Mouse (Mus musculus) adrenal gland, postnatal 25 days (tissue): ENCODE data around the gene Bgn. TPM values are rescaled to one million over a fixed set of nuclear protein-coding genes. Genes with fewer than 3 reads are reported as not detected.

Experiments used
- DNase-seq: peaks from one replicate; pipeline ENCODE4 v3.0.0; 2021; ENCODE audit warnings: mixed read lengths
- long read RNA-seq: library from polyadenylated mRNA; stranded (forward); transcript quantifications from one replicate; pipeline ENCODE4 v2.0.0, GENCODE M21; 2021
- total RNA-seq: library from RNA; stranded (reverse); gene quantifications from 2 replicates; pipeline ENCODE4 v1.2.3, GENCODE M21; 2021

Gene Bgn
- 185 and 205 TPM in 2 replicates for total RNA-seq
- long read RNA-seq, transcript Bgn-201 (8 exons, 2,419 nt), result major isoform, 27 of 43 reads
- long read RNA-seq, partial matches to known transcripts, result 15 of 43 reads
- long read RNA-seq, other reads (novel, unspliced or antisense), result 1 of 43 reads

DNA sequence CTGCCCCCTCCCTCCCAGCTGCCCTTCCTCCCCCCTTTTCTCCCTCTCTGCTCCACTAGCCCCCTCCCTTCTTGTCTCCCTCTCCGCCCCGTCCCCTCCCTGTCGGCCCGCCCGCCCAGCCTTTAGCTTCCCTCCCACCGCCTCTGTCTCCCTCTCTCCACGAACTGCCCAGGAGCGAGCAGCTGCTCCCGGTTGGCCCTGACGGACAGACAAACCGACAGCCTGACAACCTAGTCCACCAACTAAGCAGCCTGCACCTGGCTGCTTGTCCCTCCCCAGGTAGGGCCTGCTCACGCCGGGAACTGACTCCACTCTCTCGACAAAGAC lies at the start of gene Bgn:
TSS of gene Bgn (plus strand) at position 119 of the 327 bp plus-strand sequence.
- no peak for DNase-seq

DNA sequence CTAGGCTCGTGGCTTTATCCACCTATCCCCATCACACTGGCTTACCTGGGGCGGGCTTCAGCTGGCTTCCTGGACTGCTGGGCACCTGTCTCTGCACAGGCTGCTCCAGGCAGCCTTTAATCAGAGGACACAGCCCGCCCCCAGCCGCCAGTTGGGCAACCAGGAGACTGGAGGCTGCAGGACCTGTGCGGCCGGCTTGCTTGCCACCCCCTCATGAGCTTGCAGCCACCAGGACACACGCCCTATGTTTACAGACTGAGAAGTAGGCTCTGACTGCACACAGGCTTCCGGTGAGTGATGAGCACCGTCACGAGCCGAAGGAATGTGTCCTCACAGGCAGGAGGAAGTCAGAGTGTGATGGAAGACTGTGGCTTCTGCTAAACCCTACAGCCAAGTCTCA lies 48.1 kb upstream of the Bgn start, which contains the start of gene Trex2:
TSS of gene Trex2 (minus strand) at position 93 of the 400 bp plus-strand sequence.
- DNase-seq, result no peak

DNA sequence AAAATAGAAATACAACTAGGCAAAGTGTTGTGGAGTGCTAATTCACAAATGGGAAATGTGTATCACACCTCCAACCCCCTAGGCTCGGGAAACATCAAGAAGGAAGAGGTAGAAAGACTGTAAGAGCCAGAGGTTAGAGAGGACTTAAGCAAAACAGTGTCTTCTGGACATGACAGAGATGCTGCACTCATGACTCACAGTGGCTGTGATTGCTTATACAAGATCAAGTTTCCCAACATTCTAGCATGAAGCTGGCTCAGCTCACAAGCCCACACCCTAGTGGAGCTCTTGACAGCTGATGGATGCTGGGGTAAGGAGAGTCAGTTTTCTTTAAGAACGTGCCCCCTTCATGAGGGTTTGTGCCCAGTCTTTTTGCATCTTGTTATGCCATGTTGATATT lies 42.0 kb upstream of the Bgn start:
- no peak for DNase-seq

DNA sequence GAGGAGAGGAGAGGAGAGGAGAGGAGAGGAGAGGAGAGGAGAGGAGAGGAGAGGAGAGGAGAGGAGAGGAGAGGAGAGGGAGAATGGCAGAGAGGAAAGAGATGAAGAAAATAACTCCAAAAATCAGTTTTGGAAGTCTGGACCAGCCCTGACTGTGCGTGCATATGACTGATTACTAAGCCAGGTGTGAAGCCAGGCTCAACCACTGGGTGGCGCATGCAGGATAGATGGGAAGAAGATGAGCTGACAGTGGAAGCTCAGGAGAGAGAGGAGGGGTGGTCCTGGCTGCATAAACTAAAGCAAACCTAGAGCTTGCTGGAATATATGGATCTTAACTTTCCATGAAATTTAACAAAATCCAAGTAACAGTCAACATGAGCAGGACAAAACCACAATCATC lies 31.5 kb upstream of the Bgn start:
- peak; percentile 69 for DNase-seq

DNA sequence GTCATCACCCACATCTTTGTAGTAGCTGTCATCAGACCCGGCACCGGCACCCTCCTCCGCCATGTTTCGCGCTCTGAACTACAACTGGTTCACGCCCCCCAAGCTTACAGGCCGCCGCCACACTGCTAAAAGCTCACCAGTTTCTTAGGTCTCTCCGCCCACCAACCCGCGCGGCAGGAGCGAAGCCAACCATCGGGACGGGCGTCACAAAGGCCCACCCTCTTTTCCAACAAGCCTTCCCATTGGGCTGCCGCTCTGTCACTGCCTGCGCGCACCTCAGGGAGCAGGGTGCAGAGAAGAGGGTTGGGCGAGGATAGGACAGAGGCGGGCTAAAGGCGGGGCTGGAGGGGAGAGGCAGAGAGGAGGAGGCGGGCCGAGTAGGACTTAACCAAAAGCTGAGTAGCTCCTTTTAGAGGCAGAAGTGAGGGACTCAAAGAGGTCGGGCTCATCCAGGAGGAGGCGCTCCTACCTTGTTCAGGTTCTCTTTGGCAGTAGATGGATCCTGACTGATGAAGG lies 24.5 kb upstream of the Bgn start, which contains the start of gene Haus7:
TSS of gene Haus7 (minus strand) at position 168 of the 516 bp plus-strand sequence.
- DNase-seq, result peak; percentile 87

DNA sequence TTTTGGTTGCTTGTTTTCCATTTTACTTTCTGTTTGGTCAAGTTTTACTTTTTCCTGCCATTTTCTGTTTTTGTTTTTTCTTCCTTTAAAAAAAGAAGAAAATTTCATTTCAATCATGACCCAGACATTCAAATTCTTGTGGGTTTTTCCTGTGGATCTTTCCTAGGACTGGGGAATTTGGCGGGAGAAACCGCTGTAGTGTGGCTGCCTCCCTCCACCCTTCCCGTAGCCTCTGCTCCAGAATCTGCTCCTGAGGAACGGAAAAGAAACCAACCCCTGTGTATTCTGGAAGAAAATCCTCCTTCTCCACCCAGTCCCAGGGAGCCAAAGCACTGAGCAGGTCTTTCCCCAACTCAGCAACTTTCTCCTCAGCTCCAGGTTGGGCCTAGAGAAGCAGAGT lies 22.6 kb upstream of the Bgn start:
- DNase-seq, result no peak

DNA sequence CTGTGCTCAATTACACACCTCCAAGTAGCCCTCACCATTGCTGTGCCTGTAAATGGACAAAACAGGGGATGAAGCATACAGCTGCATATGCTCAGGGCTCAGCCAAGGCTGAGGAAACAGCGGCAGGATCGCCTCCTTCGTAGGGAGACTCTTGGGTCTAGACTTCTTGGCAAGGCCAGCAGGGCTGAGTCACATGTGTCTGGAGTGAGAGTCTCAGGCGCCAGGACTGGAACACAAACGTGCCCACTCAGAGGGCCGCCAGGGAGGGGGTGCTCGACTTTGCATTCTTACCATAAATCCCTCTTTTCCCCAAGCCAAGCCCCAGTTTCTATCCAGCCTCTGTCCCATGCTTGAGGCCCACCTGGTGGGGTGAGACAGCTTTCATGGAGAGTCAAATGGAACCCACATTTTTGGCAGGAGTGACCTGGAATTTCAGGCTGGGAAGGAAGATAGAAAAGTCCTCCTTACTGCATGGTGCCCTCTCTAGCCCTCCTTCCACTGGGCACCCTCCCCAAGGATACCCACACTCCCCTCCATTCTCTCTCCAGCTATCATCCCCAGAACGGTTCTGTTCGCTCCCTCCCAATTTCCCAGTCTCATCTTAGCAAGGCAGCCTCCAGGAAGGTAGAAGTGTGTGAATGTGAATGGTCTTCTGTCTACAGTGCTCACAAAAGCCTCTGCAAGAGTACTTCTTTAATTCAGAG lies 17.8 kb upstream of the Bgn start:
- peak; percentile 39 for DNase-seq

DNA sequence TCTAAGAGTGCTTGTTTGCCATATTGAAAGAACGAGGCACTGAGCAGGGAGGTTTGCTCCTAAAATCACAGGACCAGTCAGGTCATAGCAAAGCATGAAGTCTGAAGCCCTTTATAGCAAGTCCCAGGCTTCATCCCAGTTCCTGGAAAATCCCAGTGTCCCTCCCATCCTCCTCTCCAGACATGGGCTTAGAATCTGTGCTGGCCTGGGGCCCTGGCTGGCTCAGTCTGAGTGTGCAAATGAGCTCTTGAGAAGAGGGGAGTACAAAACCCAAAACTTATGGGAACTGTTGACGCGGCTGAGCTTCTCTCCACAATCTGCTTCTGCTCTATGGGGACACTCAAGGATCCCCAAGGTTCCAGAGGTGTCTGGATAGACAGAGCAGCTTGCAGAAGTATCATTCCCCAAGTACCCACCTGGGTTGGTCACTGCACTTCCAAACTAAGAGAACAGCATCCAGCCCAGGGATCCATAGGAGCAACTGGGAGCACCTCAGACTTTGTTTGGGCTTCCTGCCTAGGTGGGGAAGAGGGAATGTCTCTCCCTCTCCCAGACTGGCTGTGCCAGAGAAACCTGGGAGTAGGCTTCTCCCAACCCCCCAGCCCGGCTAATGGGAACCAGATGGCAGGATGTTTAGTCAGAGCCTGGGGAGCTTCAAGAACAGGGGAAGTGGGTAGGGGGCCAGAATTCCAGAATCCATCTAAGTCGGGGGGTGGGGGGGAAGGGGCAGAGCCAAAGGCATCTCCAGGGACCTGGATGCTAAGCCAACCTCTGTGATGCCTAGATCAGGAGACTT lies 15.8 kb upstream of the Bgn start:
- DNase-seq, result no peak

DNA sequence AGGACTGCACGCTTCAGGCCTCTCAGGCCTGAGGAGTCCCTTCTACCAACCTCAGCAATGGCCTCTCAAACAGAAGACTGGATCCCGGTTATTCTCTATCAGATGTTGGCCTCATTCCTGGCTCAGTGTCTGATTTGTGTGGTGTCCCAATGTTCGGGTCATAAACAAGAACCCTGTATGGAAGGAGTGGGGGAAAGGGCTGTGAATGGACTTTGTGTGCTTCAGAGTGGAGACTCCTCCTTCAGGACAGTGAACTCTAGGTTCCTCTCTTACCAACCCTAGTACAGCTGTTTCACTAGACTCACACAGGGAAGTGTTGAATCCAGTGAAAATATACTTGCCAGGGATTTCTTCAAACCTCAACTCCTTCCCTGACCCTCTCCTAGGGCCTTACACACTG lies 15.1 kb upstream of the Bgn start:
- DNase-seq, result no peak

DNA sequence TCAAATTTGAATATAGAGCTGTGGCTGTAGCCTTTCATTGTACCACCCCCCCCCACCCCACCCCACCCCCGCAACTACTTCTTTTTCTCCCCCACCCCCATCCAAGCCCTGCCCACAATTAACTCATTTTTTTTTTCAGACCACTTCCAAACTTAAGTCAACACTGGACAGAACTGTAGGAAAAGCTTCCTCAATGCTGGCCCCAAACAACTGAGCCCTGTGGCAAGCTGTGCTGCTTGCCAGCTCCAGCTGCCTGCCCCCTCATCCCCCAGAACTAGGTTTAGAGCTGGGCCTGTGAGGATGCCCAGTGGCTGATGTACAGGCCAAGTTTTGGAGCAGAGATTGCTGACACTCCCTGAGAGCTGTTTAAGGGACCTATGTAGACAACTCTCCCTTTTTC lies 14.7 kb upstream of the Bgn start:
- DNase-seq, result no peak

DNA sequence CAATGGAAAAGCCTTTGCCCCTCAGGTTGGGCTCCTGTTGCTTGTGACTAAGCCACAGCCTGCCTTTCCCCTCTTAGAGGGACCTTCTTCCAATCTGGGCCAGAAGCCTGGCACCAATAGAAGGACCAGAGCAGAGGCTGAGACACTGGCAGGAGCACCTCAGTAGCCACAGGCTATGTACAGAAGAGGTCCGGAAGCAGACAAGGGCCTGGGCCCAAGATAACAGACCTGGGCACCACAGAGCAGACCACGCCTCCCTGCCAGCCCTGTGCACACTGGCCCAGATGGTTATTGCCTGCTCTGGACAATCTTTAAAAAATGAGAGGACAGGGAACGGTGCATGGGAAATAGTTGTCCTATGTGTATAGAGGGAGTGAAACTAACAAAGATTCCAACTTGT lies 11.6 kb upstream of the Bgn start:
- no peak for DNase-seq

DNA sequence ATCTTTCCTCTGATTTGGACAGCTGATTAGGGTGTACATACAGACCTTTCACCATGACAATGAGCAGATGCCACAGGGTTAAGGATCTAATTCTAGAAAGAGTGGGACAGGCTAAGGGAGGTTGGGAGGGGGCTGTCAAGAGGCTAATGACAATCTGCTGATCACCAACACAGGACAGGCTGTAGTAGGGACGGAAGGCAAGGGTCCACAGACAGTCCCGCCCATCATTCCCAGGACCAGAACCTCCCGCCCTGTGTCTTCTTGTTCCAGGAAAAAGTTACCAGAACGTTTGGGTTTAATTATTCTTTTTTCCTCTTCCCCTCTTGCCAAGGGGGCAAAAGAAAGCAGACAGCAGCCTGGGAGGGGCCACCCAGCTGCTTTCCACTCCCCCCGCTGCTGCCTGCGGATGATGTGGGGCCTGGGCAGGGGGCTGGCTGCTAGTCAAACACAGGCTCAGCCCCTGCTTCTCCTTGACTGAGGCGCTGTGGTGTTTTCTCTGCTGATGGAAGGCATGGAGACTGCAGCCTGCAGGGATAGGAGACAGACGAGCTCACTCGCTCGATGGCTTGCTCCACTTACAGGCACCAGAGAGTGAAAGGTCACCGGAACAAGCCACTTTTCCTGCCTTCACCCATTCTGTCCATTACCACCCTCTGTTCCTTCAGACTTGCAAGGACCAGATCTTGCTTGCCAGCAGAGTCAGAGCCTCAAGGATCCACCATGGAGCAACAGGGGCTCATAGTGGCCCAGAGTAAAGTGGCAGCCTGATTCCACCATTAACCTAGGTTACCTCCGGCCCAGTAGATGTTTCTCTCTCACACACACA lies 8.8 kb upstream of the Bgn start:
- DNase-seq, result no peak

DNA sequence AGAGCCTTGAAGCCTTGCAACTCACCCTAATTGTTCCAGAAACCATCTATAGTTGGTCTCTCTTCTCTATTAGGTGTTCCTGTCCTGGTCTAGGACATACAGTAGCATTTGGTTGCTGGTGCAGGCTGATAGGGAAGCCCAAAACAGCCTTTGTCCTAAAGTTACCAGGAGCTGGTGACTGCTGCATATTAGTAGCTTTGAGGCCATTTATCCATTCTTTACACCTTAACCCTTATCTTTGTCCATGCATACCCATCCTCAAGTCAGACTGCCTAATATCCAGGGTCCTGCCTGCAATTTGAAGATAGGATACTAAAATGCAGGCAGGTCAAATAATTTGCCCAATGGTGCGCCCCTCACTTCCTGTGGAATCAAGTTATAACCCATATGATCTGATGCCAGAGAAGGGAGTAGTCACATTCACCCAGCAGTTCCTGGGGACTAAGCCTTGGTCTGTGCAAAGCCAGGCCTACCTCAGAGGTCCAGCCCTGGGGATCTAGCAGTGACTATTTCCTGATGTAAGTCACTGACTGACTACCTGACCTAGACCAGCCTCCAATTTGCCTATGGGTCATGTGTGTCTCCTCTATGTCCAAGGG lies 7.6 kb upstream of the Bgn start:
- no peak for DNase-seq

DNA sequence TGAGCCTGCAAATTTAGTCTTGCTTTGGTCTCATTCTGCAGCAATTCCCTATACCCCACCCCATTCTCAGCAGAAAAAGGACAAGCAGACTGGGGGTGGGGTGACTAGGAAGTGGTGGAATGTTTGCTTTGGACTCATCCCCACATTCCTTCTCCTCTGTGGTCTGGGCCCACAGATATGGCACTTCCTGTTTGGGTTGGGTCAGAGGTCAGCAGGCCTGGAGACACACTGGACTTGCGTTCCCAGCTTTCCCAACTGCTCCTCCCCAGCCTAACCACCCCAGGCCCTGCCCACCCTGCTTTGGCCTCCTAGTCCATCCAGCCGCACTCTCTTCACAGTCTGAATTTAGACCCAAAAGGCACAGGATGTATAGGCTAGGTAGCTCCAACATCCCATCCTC lies 6.8 kb upstream of the Bgn start:
- DNase-seq, result no peak

DNA sequence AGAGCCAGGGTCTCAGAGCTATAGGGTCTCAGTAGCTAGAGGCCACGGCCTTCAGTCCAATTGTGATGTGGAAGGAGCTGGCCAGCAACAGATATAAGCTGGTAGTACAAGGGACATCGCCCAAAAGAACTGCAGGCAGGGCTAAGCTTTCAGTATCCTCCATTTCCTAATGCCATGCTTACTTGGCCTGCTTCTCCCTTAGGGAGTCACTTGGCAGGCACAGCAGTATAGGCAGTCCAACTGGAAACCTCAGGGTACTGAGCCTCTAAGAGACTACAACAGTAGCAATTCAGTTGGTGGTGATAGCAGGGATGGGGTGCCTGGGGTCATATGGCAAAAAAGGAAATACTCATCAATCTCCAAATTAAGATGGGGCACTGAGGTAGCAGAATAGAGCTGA lies 5.9 kb upstream of the Bgn start:
- no peak for DNase-seq

DNA sequence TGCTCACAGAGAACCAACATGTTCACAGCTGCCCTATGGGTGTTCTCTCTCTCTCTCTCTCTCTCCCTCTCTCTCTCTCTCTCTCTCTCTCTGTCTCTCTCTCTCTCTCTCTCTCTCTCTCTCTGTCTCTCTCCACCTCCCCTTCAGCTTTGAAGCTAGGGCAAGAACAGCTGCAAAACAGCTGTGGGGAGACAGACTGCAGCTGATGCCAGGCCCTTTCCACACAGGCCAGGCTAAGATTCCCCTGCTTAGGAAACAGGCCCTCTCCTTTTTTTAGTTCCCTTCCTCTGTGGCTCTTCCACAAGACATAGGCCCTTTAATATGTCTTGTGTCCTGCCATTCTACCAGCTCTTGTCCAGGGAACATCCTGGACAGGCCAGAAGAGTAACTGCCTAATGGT lies 3.7 kb upstream of the Bgn start:
- no peak for DNase-seq

DNA sequence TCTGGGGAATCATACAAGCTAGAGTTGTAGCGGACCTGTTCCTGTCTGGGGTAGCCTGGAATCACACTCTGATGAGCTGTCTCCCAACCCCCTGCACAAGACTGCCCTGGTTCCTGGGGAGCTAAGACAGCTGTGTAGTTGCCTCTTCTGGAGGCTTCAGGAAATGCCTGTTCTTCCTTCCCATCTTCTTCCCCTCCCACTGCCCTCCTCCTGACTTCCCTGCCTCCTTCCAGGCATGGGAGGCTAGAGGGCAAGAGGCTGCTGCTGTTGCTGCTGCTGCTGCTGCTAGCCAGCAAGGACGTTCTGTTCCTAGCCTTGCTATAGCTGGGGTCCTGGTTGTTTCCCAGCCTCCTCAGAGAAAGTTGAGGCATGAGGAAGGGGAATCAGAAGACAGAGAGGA lies 3.1 kb upstream of the Bgn start:
- no peak for DNase-seq

DNA sequence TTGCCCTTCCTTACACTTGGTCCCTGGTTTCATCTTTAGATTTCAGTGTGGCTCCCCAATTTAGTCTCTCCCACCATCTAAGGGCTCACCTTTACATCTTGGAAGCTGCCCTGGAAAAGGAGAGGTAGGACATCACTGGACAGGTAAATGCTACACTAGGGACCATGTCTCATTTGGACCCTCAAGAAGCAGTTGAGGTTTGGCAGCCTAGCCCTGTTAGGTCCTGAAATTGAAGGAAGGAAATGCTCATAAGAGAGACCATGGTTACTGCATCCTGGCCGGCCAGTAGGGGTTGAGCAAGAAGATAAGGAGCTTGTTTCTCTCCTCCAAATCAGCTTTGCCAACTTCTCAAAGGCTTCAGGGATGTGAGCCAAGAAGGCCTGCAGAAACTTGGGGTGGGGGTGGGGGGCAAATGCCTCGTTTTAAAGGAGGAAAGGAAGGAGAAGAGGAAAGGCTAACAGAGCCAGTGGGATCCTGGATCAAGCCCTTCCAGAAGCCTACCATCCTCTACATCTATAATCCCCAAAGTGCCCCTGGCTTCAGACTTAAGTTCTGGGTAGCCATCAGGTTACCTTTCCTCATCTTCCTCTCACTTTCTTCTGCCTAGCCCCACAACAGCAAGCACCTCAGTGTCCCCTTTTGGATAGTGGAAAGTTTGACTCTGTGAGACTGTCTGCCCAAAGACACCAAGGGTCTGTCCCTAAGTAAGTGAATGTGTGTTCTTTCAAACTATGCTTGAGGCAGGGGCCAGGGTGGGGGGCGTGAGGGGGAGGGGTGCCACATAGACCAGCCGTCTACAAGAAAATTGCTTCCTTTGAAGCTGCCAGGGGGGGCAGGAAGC lies 539 bp upstream of the Bgn start:
- DNase-seq, result no peak

DNA sequence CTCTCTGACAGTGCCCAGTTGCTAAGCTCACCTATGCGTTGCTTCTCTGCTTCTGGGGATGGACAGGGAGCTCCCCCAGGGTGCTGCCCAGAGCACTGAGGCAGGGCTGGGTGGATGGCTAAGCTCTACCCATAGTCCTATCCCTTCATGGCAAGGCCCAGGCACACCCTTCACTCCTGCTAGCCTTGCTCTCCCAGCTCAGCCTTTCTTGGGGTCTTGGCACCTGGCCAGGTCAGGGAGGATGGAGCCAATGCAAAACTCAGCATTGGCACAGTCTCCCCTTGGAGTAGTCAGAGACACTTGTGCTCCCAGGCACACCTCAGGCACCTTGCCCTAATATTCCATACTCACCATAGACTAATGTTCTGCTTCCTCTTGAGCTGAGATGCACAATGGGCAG lies 674 bp downstream of the Bgn start:
- no peak for DNase-seq

DNA sequence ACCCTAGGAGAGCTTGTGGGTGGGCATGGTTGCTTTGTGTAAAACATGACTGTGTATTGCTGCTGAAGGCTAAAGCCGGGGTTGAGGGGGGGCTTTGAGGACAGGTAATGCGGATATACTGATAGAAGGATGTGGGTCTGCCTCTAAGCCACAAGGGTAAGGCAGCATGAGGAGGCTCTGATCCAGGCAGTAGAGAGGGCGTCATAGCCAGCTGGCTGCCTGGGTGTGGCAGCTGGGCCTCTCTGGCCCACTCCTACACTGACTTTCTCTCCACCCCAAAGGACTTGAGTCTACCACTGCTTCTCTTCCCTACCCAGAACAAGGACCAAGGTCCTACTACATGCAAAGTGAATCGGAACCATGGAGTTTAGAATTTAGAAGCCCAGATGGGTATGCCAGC lies 1.5 kb downstream of the Bgn start:
- DNase-seq, result no peak

DNA sequence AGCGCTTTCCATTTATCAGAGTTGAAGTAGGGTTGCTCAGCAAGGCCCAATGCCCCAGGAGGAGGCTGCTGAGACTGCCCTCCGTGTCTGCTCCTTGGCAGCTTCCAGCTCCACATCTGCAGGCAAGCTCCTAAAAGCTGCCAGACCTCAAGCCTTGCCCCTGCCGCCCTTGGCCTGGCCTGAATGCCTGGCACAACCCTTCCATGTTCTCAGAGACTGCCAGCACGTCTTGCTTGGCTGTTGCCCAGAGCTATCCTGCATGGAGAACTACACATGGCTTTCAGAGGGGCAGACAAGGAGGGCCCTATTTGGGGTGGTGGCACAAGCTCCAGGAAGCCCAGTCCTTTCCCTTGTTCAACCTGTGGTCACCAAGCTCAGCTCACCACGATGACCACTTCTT lies 3.5 kb downstream of the Bgn start:
- no peak for DNase-seq
